Mouse (Mus musculus) olfactory bulb, adult 2 months (tissue): ENCODE results near the gene Klhdc9. TPM values are rescaled to one million over a fixed set of nuclear protein-coding genes. Genes with fewer than 3 reads are reported as not detected.

Experiments
- H3K27ac ChIP-seq: fragments of 200-500 bp; 2 replicates; pipeline ENCODE4 v1.5.1; 2012; ENCODE audit warnings: low read depth, low read length; ENCODE audit not compliant: insufficient read depth
- H3K4me1 ChIP-seq: fragments of 200-500 bp; 2 replicates; pipeline ENCODE4 v1.6.1; 2012; ENCODE audit warnings: low read length; ENCODE audit not compliant: control insufficient read depth, insufficient read depth
- H3K4me3 ChIP-seq: fragments of 200-500 bp; 2 replicates; pipeline ENCODE4 v1.5.1; 2012; ENCODE audit warnings: mild to moderate bottlenecking, low read depth, low read length, moderate library complexity; ENCODE audit not compliant: insufficient read depth
- CTCF ChIP-seq: fragments of 200-500 bp; IDR thresholded peaks from 2 replicates; pipeline ENCODE4 v1.5.1; 2012; ENCODE audit warnings: low read depth, mild to moderate bottlenecking, low read length, moderate library complexity; ENCODE audit not compliant: insufficient read depth
- POLR2A ChIP-seq: fragments of 200-500 bp; IDR thresholded peaks from 2 replicates; pipeline ENCODE4 v1.6.1; 2012; ENCODE audit warnings: mild to moderate bottlenecking, low read depth, low read length, moderate library complexity; ENCODE audit not compliant: insufficient read depth
- WGBS: fragments of 180-500 bp; shearing (Covaris S2); methylation state at CpG from one replicate; pipeline ENCODE4 v1.1.7; 2018; 5-methylcytosine and 5-hydroxymethylcytosine counted together
- polyA plus RNA-seq: library from polyadenylated mRNA; stranded (reverse); fragments of >200 nt; gene quantifications from 2 replicates; pipeline ENCODE4 v1.2.4, GENCODE M21; 2012; ENCODE audit warnings: low replicate concordance; ENCODE audit not compliant: missing spikeins, insufficient read depth, insufficient read length

The Klhdc9 gene
- polyA plus RNA-seq, 1 experiment = not detected

- no peak within 1 kb of the TSS for H3K27ac ChIP-seq
- H3K4me3 ChIP-seq = peak within 1 kb of the TSS; percentile 72
- TF ChIP-seq CTCF (no peak), POLR2A (peak; percentile 87)
- WGBS = under 1% methylated on average over 53 of the region's 53 CpGs
- H3K4me1 ChIP-seq = peaks cover 10% of the 10 kb centered on the region
Measured at GRCm38 (mm10) chr1:171345225-171346094, 15.1 kb downstream of the Klhdc9 start, which contains the start of the genes Nit1 and Pfdn2. Gene Nit1 (minus strand): TSS chr1:171345646. Gene Pfdn2 (plus strand): TSS chr1:171345670.

GRCm38 (mm10) chr1:171344715-171345114 is 15.9 kb downstream of the Klhdc9 start:
- H3K4me1 ChIP-seq = peaks cover 10% of the 10 kb centered on the region
- peak overlapping the region; percentile 72; the same call in 1 of the 2 replicates for H3K4me3 ChIP-seq
- no peak overlapping the region for H3K27ac ChIP-seq
- TF ChIP-seq CTCF = no peak
- TF ChIP-seq POLR2A = no peak
- 71% methylated on average over 9 of the region's 9 CpGs for WGBS

DNA sequence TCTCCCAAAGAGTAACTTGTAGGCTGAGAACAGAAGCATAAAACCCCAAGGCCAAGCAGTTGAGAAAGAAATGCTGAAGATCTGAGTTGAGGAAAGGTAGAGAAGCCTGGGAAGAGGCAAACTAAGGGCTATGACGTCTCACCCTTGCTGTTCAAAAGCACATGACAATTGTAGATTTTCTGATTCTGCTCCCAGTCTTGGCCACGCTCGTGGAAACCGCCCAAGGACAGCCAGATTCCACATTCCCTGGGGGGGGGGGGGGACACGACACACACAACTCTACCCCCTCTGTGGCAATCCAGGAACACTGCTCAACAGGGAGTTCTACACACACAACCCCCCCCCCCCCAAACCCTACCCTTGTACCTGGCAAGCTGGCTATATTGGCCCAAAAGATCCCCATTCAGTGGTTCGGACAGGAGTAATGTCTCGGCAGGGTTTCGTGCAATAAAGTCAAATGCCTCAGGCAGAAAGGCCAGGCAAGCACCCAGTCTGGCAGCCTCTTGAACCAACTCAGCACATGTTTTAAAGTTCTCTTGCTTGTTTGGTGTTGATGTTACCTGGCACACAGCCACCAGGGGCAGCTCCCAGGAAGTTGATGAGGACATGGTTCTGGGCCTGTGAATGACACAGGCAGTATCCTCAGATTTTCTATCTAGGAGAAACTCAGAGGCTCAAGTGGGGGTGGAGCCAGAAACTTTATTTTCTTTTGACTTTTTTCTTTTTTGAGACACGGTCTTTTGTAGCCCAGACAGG is 16.5 kb downstream of the Klhdc9 start:
- WGBS = 69% methylated on average over 9 of the region's 9 CpGs
- Histone ChIP-seq H3K4me3 (no peak overlapping the region), H3K4me1 (peaks cover 10% of the 10 kb centered on the region), H3K27ac (no peak overlapping the region)
- TF ChIP-seq CTCF (no peak), POLR2A (no peak)

DNA sequence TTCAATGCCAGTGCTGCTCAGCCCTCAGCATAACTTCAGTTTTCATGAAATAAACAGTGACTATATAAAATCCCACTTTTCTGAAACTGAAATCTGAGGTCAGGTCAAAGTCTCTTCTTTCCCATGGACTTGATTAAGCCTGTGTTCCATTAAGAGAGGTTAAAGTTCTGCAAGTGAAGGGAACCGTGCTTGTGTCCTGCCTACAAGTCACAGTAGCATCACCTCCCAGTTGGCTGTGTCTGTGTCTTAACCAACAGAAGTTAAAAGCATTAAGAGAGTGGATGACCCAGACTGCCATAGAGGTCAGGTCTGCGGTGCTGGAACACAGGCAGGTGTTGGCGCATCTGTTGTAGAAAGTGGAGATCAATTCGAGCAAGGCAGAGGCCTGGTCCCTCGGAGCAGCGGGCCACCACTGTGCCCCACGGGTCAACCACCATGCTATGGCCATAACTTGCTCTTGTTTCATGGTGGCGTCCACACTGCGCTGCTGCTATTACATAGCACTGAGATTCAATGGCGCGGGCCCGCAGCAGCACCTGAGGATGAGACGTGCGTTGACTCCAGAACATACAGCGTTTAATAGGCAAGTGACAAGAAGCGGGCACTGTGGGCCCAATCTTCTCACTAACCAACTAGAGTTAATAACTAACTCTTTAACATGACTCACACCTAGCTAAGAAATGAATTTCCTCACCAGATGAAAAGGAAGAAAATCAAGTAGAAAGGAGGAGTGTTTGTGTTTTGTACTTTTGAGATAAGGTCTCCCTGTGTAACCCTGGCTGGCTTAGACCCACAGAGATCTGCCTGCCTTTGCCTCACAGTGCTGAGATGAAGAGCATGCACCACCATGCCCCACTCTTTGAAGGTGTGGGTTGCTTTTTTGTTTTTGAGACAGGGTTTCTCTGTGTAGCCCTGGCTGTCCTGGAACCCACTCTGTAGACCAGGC is 18.1 kb downstream of the Klhdc9 start:
- TF ChIP-seq CTCF (no peak), POLR2A (no peak)
- Histone ChIP-seq H3K4me1 (peaks cover 7% of the 10 kb centered on the region), H3K4me3 (no peak overlapping the region), H3K27ac (no peak overlapping the region)
- 92% methylated on average over 16 of the region's 16 CpGs for WGBS

DNA sequence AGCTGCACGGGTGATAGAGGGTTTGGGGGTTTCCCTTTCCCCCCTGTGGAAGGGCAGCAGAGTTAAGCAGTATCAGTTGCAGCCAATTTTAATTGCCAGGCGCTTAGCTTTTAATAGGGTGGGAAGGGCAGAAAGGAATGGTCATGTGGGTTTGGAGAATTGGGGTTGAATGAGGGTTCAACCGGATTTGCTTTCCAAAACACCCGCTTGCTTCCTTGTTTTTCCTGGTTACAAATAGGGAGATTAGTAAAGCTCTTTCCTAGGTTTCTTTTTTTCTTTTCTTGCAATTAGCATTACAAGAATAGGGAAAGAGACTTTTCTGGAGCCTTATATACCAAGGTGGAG is 30.4 kb downstream of the Klhdc9 start:
- 2% methylated on average over 4 of the region's 4 CpGs for WGBS
- 0 out of 2 replicates have a peak overlapping the region, but pooled peaks have one; percentile 45 for H3K27ac ChIP-seq
- peak overlapping the region; percentile 61 for H3K4me3 ChIP-seq
- TF ChIP-seq POLR2A (no peak), CTCF (no peak)
- peaks cover 5% of the 10 kb centered on the region; the same call in 1 of the 2 replicates for H3K4me1 ChIP-seq

GRCm38 (mm10) chr1:171329433-171330215 is 31.0 kb downstream of the Klhdc9 start:
- peak overlapping the region; percentile 61 for H3K4me3 ChIP-seq
- H3K27ac ChIP-seq = peak overlapping the region; percentile 45; the same call in 1 of the 2 replicates
- under 1% methylated on average over 59 of the region's 61 CpGs for WGBS
- TF ChIP-seq POLR2A = 0 out of 2 replicates have a peak, but pooled peaks have one; percentile 4
- TF ChIP-seq CTCF = no peak
- peaks cover 5% of the 10 kb centered on the region; the same call in 1 of the 2 replicates for H3K4me1 ChIP-seq

- 0 out of 2 replicates have a peak, but pooled peaks have one; percentile 16 for TF ChIP-seq POLR2A
- TF ChIP-seq CTCF = no peak
- under 1% methylated on average over 48 of the region's 48 CpGs for WGBS
- Histone ChIP-seq H3K4me1 (peaks cover 4% of the 10 kb centered on the region; the same call in 1 of the 2 replicates), H3K27ac (peak within 1 kb of the TSS; percentile 89), H3K4me3 (peak within 1 kb of the TSS; percentile 61)
Measured at GRCm38 (mm10) chr1:171328839-171329432, 31.7 kb downstream of the Klhdc9 start, which contains the start of gene Dedd. Gene Dedd (plus strand): TSS chr1:171329145.
